Mouse (Mus musculus) adrenal gland, postnatal 10 days (tissue): Measurements from ENCODE around the gene Nup188. TPM values are rescaled to one million over a fixed set of nuclear protein-coding genes. Genes with fewer than 3 reads are reported as not detected.

Source experiments
- DNase-seq: peaks from one replicate; pipeline ENCODE4 v3.0.0; 2021; ENCODE audit warnings: mixed read lengths
- total RNA-seq, 2 experiments: library from RNA; stranded (reverse); gene quantifications; 2 replicates each; pipeline ENCODE4 v1.2.3; 2021

Gene Nup188
- total RNA-seq, 2 experiments from 2014 or later = 37.9 to 45.3 TPM

DNA sequence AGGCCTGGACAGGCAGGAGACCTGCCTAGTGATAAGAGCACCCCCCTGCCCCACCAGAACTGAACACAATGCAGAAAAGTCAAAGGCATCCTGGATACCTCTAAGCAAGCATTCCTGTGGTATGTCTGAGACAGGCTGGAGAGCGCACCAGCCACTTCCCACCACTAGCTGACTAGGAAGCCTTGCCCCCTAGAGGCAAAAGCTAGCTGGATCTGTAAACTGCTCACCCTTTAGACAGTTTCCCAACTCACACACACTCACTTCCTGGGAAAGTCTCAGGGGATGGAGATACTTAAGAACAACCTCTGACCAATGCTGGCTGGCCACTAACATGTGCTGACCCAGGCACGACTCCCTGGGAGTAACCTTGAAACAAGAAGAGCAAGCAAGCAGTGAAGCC is 65.0 kb downstream of the Nup188 start:
- peak; percentile 52 for DNase-seq

DNA sequence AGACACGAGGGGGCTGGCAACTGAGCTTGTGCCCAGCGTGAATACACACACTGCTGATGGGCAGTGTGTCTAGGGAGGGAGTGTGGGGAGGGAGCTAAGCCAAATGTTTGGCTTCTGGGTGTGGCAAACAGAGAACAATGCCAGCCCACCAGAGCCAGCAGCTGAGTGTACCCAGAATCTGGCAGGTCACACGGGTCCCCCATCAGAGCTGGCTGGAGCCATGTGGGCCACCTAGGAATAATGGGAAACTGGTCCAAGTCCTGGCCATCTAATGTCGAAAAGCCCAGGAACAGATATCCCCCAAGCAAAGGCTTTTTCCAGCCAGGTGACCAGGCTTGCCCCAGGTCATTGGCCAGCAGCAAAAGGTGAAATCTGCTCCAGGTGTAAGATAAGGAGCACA is 69.7 kb downstream of the Nup188 start:
- no peak for DNase-seq

DNA sequence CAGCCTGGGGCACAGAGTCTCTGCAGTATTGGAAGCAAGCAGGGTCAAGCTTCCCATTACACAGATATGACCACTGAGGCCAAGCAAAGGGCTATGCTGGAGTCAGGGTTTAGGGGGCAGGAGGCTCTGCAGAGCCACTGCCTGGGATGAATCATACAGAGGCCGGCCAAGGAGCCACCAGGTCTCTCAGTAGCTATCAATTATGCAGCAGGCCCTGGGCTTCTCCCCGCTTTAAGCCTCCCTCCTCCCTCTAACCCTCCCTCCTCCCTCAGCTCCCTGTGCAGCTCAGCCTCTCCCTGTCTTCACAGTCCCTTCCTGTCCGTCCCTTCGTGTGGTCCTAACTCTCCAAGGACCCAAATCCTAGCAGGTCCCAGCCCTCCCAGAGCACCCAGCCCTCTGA is 70.1 kb downstream of the Nup188 start:
- no peak for DNase-seq

DNA sequence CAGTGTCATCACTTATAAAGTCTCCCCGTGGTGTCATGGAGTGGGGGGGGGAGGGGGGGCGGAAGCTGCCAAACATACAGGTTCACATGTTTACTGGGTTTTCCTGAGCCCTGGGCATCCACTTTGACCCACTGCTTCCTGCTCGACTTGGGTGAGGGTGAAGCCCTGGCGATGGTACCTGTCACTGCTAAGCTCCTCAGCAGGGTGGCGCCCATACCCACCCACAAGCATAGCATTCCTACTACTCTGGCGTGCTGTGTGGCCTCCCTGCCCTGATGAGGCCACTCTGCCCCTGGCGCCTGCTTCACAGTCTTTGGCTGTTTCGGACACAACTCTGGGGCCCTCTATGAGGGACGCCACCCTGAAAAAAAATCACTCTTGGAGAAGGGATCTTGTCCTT is 70.7 kb downstream of the Nup188 start:
- no peak for DNase-seq

DNA sequence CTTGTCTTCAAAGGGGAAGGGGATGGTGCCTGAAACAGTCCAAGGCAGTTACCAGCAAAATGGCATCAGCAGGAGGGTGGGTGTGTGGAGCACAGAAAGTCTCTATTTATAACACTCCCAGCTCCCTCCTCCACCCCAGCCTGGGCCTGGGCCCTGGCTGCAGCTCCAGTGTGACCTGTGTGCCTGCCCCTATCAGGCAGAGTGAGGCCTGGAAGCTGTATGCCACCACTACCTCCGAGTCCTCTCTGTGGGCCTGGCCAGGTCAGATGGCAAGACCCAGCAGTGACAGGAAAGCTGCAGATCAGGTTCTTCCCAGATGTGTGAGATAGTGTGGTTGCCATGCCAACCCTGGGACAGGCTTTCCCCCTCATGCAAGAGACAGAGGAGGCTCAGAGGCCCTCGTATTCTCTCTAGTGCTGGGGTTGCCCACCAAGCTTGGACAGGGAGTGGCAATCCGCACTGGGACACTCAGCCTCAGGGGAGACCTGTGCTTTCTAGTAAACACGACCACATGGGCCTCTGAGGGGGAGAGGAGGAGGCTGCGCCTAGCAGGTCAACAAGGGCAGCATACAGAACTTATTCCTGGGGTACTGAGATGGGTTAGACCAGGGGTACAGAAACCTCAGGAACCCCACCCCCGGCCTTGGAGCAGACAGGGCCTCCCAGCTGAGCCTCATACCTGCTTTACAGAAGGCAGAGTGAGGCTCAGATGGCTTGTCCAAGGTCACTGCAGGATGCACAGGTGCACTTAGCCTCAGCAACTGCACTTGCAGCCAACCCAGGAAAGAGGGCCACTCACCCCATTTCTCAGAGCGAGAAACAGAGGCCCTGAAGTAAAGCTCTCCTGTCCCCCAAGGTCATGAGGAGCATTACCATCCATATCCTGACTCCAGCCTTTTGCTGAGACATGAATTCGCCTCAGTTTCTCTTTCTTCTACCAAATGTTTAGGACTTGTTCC is 71.6 kb downstream of the Nup188 start:
- DNase-seq = no peak

DNA sequence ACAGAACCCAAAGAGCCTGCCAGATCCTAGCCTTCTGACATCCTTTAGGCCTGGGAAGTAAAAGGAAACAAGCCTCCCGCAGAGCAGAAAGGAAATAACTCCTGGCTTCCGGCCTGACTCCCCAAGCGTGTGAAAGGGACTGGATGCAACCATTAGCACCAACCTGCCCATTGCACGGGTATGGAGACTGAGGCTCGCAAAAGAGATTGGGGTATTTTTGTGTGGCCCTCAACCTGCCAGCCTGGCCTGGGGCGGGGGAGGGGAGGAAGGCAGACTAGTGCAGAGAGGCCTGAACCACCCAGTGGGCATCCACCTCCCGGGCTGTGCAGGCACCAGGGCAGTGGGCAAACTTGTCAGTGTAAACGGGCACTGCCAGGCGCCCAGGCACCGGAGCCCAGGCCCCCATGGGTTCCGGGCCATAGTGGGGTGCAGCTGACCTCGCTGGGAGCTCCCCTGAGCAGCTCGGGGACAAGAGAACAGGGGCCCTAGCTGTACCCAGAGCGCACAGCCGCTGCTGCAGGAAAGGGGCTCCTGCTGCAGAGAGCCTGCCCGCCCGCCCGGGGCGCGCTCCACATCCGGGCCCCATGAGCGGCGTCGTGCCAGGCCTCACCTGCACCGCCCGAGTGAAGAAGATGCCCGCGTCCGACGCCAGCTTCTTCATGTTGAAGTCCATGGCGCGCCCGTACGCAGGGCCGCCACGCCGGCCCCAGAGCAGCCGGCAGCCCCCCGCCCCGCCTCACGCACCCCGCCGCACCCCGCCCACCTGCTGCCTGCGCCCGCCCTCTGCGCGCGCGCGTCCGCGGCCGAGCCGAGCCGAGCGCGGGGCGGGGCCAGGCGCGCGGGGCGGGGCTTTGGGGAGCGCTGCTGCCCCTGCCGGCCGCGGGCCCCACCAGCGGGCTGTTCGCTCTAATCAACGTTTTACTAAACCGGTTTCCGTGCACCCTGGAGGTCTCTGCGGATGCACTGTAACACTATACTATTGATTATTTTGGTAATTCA is 72.6 kb downstream of the Nup188 start, which contains the start of gene Sh3glb2:
Sh3glb2 (minus strand) TSS at position 805 of the 999 bp plus-strand sequence.
- DNase-seq = peak; percentile 94

DNA sequence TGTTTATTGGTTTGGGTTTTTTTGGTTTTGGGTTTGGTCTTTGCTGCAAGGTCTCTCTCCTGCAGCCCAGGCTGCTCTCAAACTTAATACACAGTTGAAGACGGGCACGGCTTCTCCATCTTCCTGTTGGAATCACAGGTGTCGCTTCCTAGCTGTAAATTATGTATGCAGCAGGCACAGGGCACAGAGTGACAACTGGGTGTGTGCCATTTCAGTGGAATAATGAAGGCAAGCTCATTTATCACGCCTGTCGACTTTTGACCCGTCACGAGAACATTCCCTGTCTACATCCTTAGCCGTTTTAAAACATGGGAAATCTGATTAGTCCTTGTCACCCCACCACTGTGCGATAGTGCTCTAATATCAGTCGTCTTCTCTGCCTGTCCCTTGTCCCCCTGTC is 74.4 kb downstream of the Nup188 start:
- no peak for DNase-seq

DNA sequence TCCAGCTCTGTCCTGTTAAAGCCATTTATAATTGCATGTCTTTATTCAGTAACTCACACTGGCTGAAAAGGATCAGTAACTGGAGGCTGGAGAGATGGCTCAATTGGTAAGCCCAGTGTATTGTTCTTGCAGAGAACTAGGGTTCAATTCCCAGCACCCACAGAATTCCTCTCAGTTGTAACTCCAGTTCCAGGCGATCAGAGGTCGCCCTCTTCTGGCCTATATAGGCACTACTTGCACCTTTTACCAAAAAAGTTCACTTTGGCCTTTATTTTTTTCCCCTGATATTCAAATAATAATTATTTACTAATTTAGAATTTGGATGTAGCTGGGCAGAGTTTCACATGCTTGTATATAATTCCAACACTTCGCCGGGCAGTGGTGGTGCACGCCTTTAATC is 76.7 kb downstream of the Nup188 start:
- no peak for DNase-seq

DNA sequence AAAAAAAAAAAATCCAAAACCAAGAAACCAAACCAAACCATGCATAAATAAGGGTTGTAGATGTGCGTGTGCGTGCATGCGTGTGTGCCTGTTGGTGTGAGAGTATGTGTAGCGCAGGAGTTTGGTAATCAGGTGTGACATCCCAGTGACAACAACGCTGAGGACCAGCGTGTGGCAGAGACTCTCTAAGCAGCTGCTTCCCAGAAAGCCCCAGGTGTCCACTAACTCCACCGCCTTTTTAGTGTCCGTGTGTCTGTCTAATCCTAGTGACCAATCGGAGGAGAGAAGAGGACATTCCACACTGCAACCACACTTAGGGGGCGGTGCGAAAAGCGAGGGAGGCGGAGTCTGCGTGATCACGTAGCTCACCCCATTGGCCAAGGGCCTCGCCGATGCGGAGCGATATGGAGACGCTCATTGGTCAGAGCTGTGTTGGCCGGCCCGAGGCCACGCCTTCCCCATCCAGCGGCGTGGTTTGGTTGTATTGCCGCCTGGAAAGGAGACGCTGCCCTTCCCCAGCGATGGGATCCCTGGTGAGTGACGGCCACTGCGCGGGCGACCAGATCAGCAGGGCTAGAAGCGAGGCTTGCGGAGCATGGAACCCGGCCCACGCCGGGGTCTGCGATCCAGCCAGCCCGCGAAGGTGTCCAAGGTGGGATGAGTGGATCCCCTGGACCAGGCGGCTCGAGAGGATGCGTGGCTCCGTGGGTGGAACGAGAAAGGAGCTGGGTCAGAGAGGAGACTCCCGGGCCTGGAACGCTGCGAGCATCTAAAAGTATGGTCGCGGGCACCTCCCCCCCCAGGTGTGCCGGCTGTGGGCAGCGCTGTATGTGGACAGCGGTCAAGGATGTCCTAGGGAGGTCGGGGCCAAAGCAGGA is 77.8 kb downstream of the Nup188 start, which contains the start of gene Miga2:
Miga2 (plus strand) TSS at position 461 of the 878 bp plus-strand sequence.
- DNase-seq = peak; percentile 99

DNA sequence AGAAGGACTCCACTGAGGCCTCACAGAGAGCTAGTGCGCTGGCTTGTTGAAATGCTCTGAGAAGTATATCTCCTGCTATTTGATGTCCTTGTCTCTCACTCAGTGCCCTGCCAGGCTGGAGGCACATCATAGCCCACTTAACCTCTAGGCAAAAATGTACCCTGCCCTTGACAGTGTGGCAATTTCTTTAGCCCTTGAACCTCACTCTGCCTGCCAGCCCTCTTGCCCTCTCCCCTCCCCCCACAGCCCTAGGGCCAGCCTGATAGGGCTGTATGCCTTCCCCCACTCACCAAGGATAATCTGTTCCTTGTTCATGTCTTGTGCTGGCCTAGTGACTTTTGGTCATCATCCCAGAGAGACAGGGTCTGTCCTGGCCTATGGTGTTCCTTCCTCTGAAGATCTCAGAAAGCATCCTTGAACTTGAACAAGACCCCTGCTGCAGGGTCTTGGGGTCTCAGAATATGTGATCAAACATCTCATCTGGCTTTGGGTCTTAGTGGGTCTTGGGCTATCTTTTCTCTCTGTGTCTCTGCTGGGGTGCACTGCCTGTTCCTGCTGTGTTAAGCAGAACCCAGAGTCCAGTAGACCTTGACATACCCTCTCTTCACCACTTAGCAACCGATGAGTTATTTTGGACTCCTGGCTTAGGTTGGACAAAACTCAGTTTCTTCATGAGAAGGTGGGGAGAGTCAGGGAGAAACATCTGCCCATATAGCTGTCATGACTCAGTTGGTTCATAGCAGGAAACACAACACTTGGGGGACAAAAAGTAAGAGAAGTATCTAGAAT is 79.3 kb downstream of the Nup188 start:
- peak; percentile 57 for DNase-seq

DNA sequence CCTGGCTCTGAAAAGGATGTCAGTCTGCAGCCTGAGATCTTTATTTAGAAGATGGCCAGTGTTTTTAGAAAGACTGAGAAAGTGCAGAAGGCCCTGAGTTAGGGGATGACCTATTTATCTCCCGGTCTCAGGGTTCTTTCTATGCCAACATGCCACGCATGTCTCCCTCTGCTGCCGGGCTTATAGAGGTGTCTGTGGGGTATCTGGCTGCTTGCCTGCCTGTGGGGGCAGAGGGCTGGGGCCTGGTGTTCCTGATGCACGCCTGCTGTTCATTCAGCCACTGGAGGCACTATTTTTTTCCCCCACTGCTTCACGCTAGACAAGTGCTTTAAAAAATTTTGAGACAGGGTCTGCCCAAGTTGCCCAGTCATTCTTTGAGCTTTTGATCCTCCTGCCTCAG is 80.0 kb downstream of the Nup188 start:
- DNase-seq = no peak

DNA sequence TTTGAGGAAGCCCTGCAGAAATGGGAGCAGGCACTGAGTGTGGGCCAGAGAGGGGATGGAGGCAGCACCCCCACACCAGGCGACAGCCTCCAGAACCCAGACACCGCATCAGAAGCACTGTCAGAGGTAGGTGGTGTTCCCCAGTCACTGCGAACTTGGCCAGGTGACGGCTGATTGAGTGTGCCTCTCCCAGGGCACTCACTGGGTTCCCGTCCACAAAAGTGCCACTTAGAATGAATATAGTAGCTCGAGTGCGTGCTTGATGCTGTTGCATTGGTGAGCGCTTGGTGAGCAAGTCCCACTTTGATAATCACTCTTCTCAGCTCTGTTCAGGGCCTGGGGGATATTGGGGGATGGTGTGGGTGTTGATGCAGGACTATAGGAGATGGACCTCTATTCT is 85.3 kb downstream of the Nup188 start:
- no peak for DNase-seq

DNA sequence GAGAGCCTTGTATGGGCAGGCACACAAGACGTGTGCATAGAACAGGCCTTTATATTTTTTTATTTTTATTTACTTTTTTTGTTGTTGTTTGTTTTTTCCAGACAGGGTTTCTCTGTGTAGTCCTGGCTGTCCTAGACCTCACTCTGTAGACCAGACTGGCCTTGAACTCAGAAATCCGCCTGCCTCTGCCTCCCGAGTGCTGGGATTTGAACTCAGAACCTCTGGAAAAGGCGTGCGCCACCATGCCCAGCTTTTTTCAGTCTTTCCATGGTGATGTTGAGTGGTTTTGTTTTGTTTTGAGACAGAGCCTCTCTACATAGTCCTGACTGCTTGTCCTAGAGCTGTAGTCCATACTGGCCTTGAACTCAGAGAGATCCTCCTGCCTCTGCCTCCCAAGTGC is 86.5 kb downstream of the Nup188 start:
- DNase-seq = no peak

DNA sequence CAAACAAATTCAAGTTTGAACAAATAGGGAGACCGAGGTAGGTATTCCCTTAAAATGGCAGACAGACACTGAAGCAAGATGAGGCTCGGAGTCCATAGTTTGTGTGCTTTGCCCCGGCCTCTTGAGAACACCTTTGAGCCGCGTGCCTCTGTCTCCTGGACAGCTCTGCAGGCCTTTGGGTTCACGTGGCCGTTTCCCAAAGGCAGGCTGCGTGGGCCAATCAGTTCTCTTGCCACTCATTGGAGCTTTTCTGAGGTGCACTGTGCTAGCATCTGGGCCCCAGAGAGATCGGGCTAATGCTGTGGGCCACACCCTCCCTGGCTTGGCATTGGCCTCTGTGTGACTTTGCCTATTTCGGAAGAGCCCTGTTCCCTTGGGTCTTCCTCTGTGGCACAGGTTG is 89.7 kb downstream of the Nup188 start:
- peak; percentile 61 for DNase-seq

DNA sequence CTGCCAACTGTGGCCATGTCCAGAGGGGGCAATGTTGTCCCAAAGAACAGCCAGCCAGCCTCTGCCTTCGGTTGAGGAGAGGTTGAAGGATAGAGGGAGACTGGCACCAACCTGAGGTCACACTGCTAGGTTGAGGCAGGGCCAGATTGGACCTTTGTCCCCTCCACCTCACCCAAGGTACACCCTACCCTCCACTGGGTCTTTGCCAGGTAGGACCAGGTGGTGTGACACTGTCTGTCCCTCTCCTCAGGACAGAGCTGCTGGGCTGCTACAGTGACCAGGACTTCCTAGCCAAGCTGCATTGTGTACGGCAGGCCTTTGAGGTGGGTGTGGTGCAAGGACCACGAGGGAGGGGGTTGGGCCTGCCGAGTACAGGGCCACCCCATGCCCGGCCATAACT is 91.5 kb downstream of the Nup188 start:
- no peak for DNase-seq

DNA sequence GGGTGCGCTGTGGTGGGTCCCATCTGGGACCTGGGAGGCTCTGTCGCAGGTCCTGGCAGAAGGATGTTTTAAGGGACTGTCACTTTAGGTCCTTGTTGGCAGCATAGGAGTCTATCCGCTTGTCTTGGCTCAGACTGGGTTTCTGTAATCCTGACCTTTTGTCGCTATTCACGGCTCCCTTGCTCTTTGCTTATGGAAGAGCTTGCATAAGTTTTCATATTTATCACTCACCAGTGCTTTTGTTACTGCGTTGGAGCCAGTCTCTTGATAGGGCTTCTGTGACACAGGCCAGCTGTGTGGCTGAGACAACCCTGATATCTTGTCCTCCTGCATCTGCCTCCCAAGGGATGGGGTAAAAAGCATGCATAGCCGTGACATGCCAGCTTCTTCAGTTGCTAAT is 93.1 kb downstream of the Nup188 start:
- DNase-seq = peak; percentile 51

DNA sequence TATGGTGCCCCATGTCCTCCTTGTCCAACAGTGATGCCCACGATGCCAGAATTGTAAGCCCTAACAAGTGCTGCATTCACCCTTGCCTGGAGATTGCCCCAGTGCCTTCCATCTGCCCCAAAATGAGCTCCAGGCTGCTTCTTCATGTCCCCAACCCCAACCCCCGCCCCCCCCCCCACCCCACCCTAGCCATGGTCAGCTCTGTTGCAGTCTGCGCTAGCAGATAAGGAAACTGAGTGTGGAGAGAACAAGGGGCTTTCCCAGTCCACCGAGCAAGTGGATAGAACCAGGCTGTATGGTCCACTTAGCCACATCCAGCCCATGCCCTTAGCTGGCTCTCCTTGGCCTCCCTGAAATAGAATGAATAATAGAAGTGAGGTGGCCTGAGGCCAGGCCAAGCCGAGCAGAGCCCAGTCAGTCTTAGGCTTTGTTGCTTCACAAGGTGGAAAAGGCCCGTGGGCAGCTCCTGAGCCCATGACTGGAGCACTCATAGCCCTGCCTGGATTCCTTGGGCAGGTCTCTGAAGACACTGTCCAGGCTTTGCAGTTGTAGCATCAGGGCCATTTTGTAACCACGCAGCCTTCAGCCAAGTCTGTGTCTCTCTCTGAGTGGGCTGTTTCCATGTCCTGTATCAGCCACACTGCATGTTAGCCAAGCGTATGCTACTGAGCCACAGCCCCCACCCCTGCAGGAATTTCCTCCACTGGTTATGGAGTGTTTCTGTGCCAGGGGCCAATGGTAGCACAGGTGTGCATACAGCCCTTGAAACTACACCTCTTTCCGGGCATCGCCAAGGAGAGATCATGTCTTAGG is 94.6 kb downstream of the Nup188 start:
- peak; percentile 51 for DNase-seq

DNA sequence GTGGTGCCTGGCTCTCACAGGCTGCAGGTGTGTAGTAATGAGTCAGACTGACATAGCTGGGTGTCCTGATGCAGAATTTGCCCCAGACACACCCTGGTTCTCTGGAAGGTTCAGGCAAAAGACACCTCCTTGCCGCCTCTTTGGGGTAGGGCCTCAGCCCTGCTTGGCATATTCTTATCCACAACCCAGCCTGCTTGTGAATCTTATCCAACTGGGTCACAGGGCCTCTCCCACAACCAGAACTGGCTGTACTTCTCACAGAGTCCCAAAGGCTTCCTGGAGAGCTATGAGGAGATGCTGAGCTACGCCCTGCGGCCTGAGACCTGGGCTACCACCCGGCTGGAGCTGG is 95.2 kb downstream of the Nup188 start:
- DNase-seq = peak; percentile 63

DNA sequence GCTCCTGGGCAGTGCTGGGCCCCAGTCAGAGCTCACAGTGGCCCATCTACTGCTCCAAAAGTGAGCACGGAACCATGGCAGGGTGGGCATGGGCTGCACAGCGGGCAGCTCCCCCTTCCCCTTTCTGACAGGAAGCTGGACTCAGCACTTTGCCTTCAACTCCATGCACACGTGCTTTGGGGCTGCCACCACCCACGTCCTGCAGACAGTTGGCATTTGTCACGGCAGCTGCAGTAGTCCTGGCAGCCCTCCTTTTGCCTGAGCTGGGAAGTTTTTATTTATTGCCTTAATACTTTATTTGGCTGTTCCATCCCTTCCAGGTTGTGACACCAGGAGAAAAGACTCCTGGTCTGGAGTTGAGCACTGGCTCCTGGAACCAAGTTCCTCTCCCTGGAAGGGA is 98.6 kb downstream of the Nup188 start:
- no peak for DNase-seq

DNA sequence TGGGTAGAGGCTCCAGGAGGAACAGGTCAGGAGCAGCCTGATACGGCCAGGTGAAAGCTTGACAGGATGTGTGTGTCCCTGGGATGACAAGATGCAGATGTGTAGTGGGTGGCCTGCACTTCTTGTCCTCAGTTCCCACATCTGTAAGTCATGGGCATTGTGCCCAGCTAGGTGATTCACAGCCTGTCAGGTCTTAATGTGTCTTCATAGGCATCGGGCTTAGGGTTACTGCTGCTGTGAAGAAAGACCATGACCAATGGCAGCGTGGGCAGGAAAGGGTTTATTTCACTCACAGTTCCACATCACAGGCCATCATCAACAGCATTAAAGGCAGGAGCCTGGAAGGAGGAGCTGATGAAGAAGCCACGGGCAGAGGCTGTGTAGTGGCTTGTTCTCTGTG is 99.4 kb downstream of the Nup188 start:
- DNase-seq = no peak
